Mouse (Mus musculus): Measurements from ENCODE around the gene Fbn1. TPM values are rescaled to one million over a fixed set of nuclear protein-coding genes. Genes with fewer than 3 reads are reported as not detected.

Gene Fbn1
- polyA plus RNA-seq, 1 experiment from 2014 or later: 61.1 TPM

GRCm38 (mm10) chr2:125526566-125526965, 18.8 kb upstream of the Fbn1 start:
- Histone ChIP-seq H3K4me1 (ENCODE audit: control insufficient read depth, insufficient read depth, low read length) (no peaks in the 10 kb centered on the region), H3K9me3 (ENCODE audit: control insufficient read depth, low read length) (no peaks in the 10 kb centered on the region), H3K4me3 (ENCODE audit: low read depth, low read length) (no peak overlapping the region), H3K9ac (ENCODE audit: low read depth, low read length) (no peak overlapping the region), H3K36me3 (ENCODE audit: control insufficient read depth, insufficient read depth, low read length) (no peaks in the 10 kb centered on the region), H3K4me2 (ENCODE audit: low read depth, low read length) (no peak overlapping the region), H3K27me3 (replicated peaks; ENCODE audit: control insufficient read depth, insufficient read depth, low read length) (no peaks in the 10 kb centered on the region), H3K27ac (replicated peaks; ENCODE audit: low read depth, low read length) (no peak overlapping the region)
- ATAC-seq (ENCODE audit: low read depth) (no peak), DNase-seq (ENCODE audit: low spot score) (no peak)
- 77% methylated on average over 5 of the region's 5 CpGs for WGBS

GRCm38 (mm10) chr2:125525484-125525883, 17.7 kb upstream of the Fbn1 start:
- ATAC-seq (ENCODE audit: low read depth) (no peak), DNase-seq (ENCODE audit: low spot score) (no peak)
- Histone ChIP-seq H3K27me3 (replicated peaks; ENCODE audit: control insufficient read depth, insufficient read depth, low read length) (no peaks in the 10 kb centered on the region), H3K4me1 (ENCODE audit: control insufficient read depth, insufficient read depth, low read length) (no peaks in the 10 kb centered on the region), H3K9me3 (ENCODE audit: control insufficient read depth, low read length) (no peaks in the 10 kb centered on the region), H3K27ac (replicated peaks; ENCODE audit: low read depth, low read length) (no peak overlapping the region), H3K9ac (ENCODE audit: low read depth, low read length) (no peak overlapping the region), H3K4me3 (ENCODE audit: low read depth, low read length) (no peak overlapping the region), H3K4me2 (ENCODE audit: low read depth, low read length) (no peak overlapping the region), H3K36me3 (ENCODE audit: control insufficient read depth, insufficient read depth, low read length) (no peaks in the 10 kb centered on the region)
- 86% methylated on average over 2 of the region's 2 CpGs for WGBS

DNA sequence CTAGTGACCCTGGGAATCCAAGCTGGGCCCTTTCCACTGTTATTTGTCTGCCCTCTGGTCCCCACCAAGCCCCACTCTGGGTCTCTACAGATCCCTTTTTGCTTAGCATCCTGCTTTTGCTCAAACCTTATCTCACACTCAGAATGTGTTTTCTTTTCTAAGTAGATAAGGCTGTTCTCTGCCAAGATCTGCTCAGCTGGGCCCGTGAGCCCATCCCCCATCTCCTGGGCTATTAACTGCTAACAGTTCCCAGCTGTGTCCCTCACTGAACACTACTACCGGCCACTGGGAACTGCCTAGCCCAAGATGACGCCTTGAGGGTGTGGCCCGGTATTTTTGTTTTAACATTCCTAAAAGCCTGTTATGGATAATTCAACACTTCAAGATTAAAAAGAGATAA, 8.8 kb upstream of the Fbn1 start:
- Histone ChIP-seq H3K4me2 (ENCODE audit: low read depth, low read length) (no peak overlapping the region), H3K4me1 (ENCODE audit: control insufficient read depth, insufficient read depth, low read length) (peaks cover 4% of the 10 kb centered on the region; the same call in 1 of the 2 replicates), H3K27me3 (replicated peaks; ENCODE audit: control insufficient read depth, insufficient read depth, low read length) (no peaks in the 10 kb centered on the region), H3K9ac (ENCODE audit: low read depth, low read length) (no peak overlapping the region), H3K4me3 (ENCODE audit: low read depth, low read length) (no peak overlapping the region), H3K36me3 (ENCODE audit: control insufficient read depth, insufficient read depth, low read length) (no peaks in the 10 kb centered on the region), H3K27ac (replicated peaks; ENCODE audit: low read depth, low read length) (no peak overlapping the region), H3K9me3 (ENCODE audit: control insufficient read depth, low read length) (no peaks in the 10 kb centered on the region)
- DNase-seq (ENCODE audit: low spot score) (peak; percentile 71), ATAC-seq (ENCODE audit: low read depth) (peak; percentile 68; the same call in 1 of the 2 replicates)
- 12% methylated on average over 4 of the region's 4 CpGs for WGBS

GRCm38 (mm10) chr2:125515291-125516057, 7.7 kb upstream of the Fbn1 start:
- no peaks in the 10 kb centered on the region for H3K27me3 ChIP-seq (replicated peaks; ENCODE audit: control insufficient read depth, insufficient read depth, low read length)
- DNase-seq (ENCODE audit: low spot score): no peak
- H3K4me1 ChIP-seq (ENCODE audit: control insufficient read depth, insufficient read depth, low read length): peaks cover 4% of the 10 kb centered on the region; the same call in 1 of the 2 replicates
- no peak overlapping the region for H3K27ac ChIP-seq (replicated peaks; ENCODE audit: low read depth, low read length)
- 61% methylated on average over 12 of the region's 12 CpGs for WGBS
- no peak overlapping the region for H3K9ac ChIP-seq (ENCODE audit: low read depth, low read length)
- ATAC-seq (ENCODE audit: low read depth): no peak
- H3K4me2 ChIP-seq (ENCODE audit: low read depth, low read length): no peak overlapping the region
- no peak overlapping the region for H3K4me3 ChIP-seq (ENCODE audit: low read depth, low read length)
- H3K9me3 ChIP-seq (ENCODE audit: control insufficient read depth, low read length): no peaks in the 10 kb centered on the region
- no peaks in the 10 kb centered on the region for H3K36me3 ChIP-seq (ENCODE audit: control insufficient read depth, insufficient read depth, low read length)

GRCm38 (mm10) chr2:125514391-125514790, 6.6 kb upstream of the Fbn1 start:
- ATAC-seq (ENCODE audit: low read depth) (no peak), DNase-seq (ENCODE audit: low spot score) (no peak)
- no peak overlapping the region for H3K4me3 ChIP-seq (ENCODE audit: low read depth, low read length)
- H3K9ac ChIP-seq (ENCODE audit: low read depth, low read length): no peak overlapping the region
- H3K4me2 ChIP-seq (ENCODE audit: low read depth, low read length): no peak overlapping the region
- H3K4me1 ChIP-seq (ENCODE audit: control insufficient read depth, insufficient read depth, low read length): peaks cover 4% of the 10 kb centered on the region; the same call in 1 of the 2 replicates
- no peaks in the 10 kb centered on the region for H3K36me3 ChIP-seq (ENCODE audit: control insufficient read depth, insufficient read depth, low read length)
- no peak overlapping the region for H3K27ac ChIP-seq (replicated peaks; ENCODE audit: low read depth, low read length)
- 29% methylated on average over 3 of the region's 3 CpGs for WGBS
- no peaks in the 10 kb centered on the region for H3K27me3 ChIP-seq (replicated peaks; ENCODE audit: control insufficient read depth, insufficient read depth, low read length)
- H3K9me3 ChIP-seq (ENCODE audit: control insufficient read depth, low read length): no peaks in the 10 kb centered on the region

GRCm38 (mm10) chr2:125512544-125512943, 4.8 kb upstream of the Fbn1 start:
- no peak overlapping the region for H3K9ac ChIP-seq (ENCODE audit: low read depth, low read length)
- ATAC-seq (ENCODE audit: low read depth): no peak
- 0 out of 2 replicates have a peak, but pooled peaks cover 6% of the 10 kb centered on the region for H3K27me3 ChIP-seq (replicated peaks; ENCODE audit: control insufficient read depth, insufficient read depth, low read length)
- WGBS: 79% methylated on average over 4 of the region's 4 CpGs
- no peak for DNase-seq (ENCODE audit: low spot score)
- no peak overlapping the region for H3K27ac ChIP-seq (replicated peaks; ENCODE audit: low read depth, low read length)
- no peak overlapping the region for H3K4me3 ChIP-seq (ENCODE audit: low read depth, low read length)
- H3K9me3 ChIP-seq (ENCODE audit: control insufficient read depth, low read length): no peaks in the 10 kb centered on the region
- peaks cover 4% of the 10 kb centered on the region; the same call in 1 of the 2 replicates for H3K4me1 ChIP-seq (ENCODE audit: control insufficient read depth, insufficient read depth, low read length)
- no peaks in the 10 kb centered on the region for H3K36me3 ChIP-seq (ENCODE audit: control insufficient read depth, insufficient read depth, low read length)
- no peak overlapping the region for H3K4me2 ChIP-seq (ENCODE audit: low read depth, low read length)

- 0 out of 2 replicates have a peak, but pooled peaks cover 6% of the 10 kb centered on the region for H3K27me3 ChIP-seq (replicated peaks; ENCODE audit: control insufficient read depth, insufficient read depth, low read length)
- H3K36me3 ChIP-seq (ENCODE audit: control insufficient read depth, insufficient read depth, low read length): no peaks in the 10 kb centered on the region
- no peaks in the 10 kb centered on the region for H3K9me3 ChIP-seq (ENCODE audit: control insufficient read depth, low read length)
- H3K4me2 ChIP-seq (ENCODE audit: low read depth, low read length): no peak overlapping the region
- WGBS: 85% methylated on average over 4 of the region's 4 CpGs
- no peak overlapping the region for H3K4me3 ChIP-seq (ENCODE audit: low read depth, low read length)
- no peak for ATAC-seq (ENCODE audit: low read depth)
- H3K27ac ChIP-seq (replicated peaks; ENCODE audit: low read depth, low read length): no peak overlapping the region
- peaks cover 7% of the 10 kb centered on the region for H3K4me1 ChIP-seq (ENCODE audit: control insufficient read depth, insufficient read depth, low read length)
- DNase-seq (ENCODE audit: low spot score): no peak
- no peak overlapping the region for H3K9ac ChIP-seq (ENCODE audit: low read depth, low read length)
These were observed 4.1 kb upstream of the Fbn1 start for GRCm38 (mm10) chr2:125511898-125512297.

- WGBS: 50% methylated on average over 2 of the region's 2 CpGs
These were observed 3.0 kb upstream of the Fbn1 start for GRCm38 (mm10) chr2:125510752-125511151.

GRCm38 (mm10) chr2:125508381-125508780, 588 bp upstream of the Fbn1 start:
- no peak overlapping the region for H3K27ac ChIP-seq (replicated peaks; ENCODE audit: low read depth, low read length)
- WGBS: 92% methylated on average over 5 of the region's 5 CpGs
- no peaks in the 10 kb centered on the region for H3K9me3 ChIP-seq (ENCODE audit: control insufficient read depth, low read length)
- H3K4me3 ChIP-seq (ENCODE audit: low read depth, low read length): no peak overlapping the region
- 0 out of 2 replicates have a peak, but pooled peaks cover 6% of the 10 kb centered on the region for H3K27me3 ChIP-seq (replicated peaks; ENCODE audit: control insufficient read depth, insufficient read depth, low read length)
- ATAC-seq (ENCODE audit: low read depth) (no peak), DNase-seq (ENCODE audit: low spot score) (no peak)
- H3K9ac ChIP-seq (ENCODE audit: low read depth, low read length): no peak overlapping the region
- no peak overlapping the region for H3K4me2 ChIP-seq (ENCODE audit: low read depth, low read length)
- peaks cover 6% of the 10 kb centered on the region; the same call in 1 of the 2 replicates for H3K4me1 ChIP-seq (ENCODE audit: control insufficient read depth, insufficient read depth, low read length)
- no peaks in the 10 kb centered on the region for H3K36me3 ChIP-seq (ENCODE audit: control insufficient read depth, insufficient read depth, low read length)

More at GRCm38 (mm10) chr2:125510752-125511151, 3.0 kb upstream of the Fbn1 start:
- DNase-seq (ENCODE audit: low spot score) (no peak), ATAC-seq (ENCODE audit: low read depth) (no peak)
- Histone ChIP-seq H3K9ac (ENCODE audit: low read depth, low read length) (no peak overlapping the region), H3K36me3 (ENCODE audit: control insufficient read depth, insufficient read depth, low read length) (no peaks in the 10 kb centered on the region), H3K27ac (replicated peaks; ENCODE audit: low read depth, low read length) (no peak overlapping the region), H3K4me3 (ENCODE audit: low read depth, low read length) (no peak overlapping the region), H3K4me2 (ENCODE audit: low read depth, low read length) (no peak overlapping the region), H3K27me3 (replicated peaks; ENCODE audit: control insufficient read depth, insufficient read depth, low read length) (0 out of 2 replicates have a peak, but pooled peaks cover 6% of the 10 kb centered on the region), H3K4me1 (ENCODE audit: control insufficient read depth, insufficient read depth, low read length) (peaks cover 6% of the 10 kb centered on the region; the same call in 1 of the 2 replicates), H3K9me3 (ENCODE audit: control insufficient read depth, low read length) (no peaks in the 10 kb centered on the region)
